Mouse (Mus musculus) heart, adult 18-20 months (tissue): Measurements from ENCODE around the gene Rnf19b. TPM values are rescaled to one million over a fixed set of nuclear protein-coding genes. Genes with fewer than 3 reads are reported as not detected.

ENCODE experiments used
- DNase-seq, 2 experiments: peaks; one replicate each; pipeline ENCODE4 v3.0.0; 2021 to 2022; ENCODE audit warnings: mixed read lengths in 1 of 2
- total RNA-seq, 2 experiments: library from RNA; stranded (reverse); gene quantifications; 2 replicates each; pipeline ENCODE4 v1.2.3; 2021

Gene Rnf19b
- total RNA-seq, 2 experiments from 2014 or later = 27.3 to 28.2 TPM

- no peak for DNase-seq
These were observed 59.8 kb downstream of the Rnf19b start for GRCm38 (mm10) chr4:129117720-129118510.

GRCm38 (mm10) chr4:129119708-129120107 is 61.6 kb downstream of the Rnf19b start:
- DNase-seq = no peak

- peak in 1 of 2 experiments; percentile 70 for DNase-seq
These were observed 62.7 kb downstream of the Rnf19b start for GRCm38 (mm10) chr4:129120520-129121445.

GRCm38 (mm10) chr4:129121569-129122086 is 63.6 kb downstream of the Rnf19b start, which contains the start of gene Hpca:
Gene Hpca, minus strand, starts transcription at chr4:129122036.
- no peak for DNase-seq

- no peak for DNase-seq
These were observed 64.0 kb downstream of the Rnf19b start for GRCm38 (mm10) chr4:129122107-129122506.

GRCm38 (mm10) chr4:129122719-129123118 is 64.6 kb downstream of the Rnf19b start:
- no peak for DNase-seq

- no peak for DNase-seq
These were observed 66.6 kb downstream of the Rnf19b start for GRCm38 (mm10) chr4:129124652-129125146.

- peak; percentile 54 to 60 for DNase-seq
These were observed 67.8 kb downstream of the Rnf19b start for GRCm38 (mm10) chr4:129125736-129126451.

GRCm38 (mm10) chr4:129128582-129129338 is 70.7 kb downstream of the Rnf19b start:
- DNase-seq = no peak

- DNase-seq = no peak
These were observed 71.3 kb downstream of the Rnf19b start for GRCm38 (mm10) chr4:129129387-129129786.

- DNase-seq = peak in 1 of 2 experiments; percentile 61
These were observed 72.1 kb downstream of the Rnf19b start for GRCm38 (mm10) chr4:129130149-129130548.

- no peak for DNase-seq
These were observed 72.8 kb downstream of the Rnf19b start for GRCm38 (mm10) chr4:129130755-129131303.

- DNase-seq = peak; percentile 61 to 89
These were observed 76.9 kb downstream of the Rnf19b start for GRCm38 (mm10) chr4:129134799-129135585.

Other genes with a start within 250 kb of the Rnf19b start
- 1 to 10 TPM; 1.1 to 1.3 TPM for gene Trim62, start 174.7 kb upstream of the Rnf19b start, total RNA-seq
- gene Azin2, start 95.8 kb upstream of the Rnf19b start, total RNA-seq = 1 to 10 TPM; 2.3 to 3.5 TPM
- gene Ak2, start 66.3 kb upstream of the Rnf19b start, total RNA-seq = 10 to 100 TPM; 75.7 to 78.3 TPM
- gene Tmem54, start 47.3 kb downstream of the Rnf19b start, total RNA-seq = not detected
- under 1 TPM in 1 of 2 experiments, not detected in 1; 0.18 TPM for gene Hpca, start 63.8 kb downstream of the Rnf19b start, total RNA-seq
- gene Fndc5, start 78.7 kb downstream of the Rnf19b start, total RNA-seq = 100 to 1,000 TPM; 312 to 343 TPM
- 1 to 10 TPM; 8.4 to 9.2 TPM for gene S100pbp, start 131.5 kb downstream of the Rnf19b start, total RNA-seq
- 10 to 100 TPM; 25.6 to 33.4 TPM for gene Yars, start 131.5 kb downstream of the Rnf19b start, total RNA-seq
- gene C77080, start 203.1 kb downstream of the Rnf19b start, total RNA-seq = 1 to 10 TPM; 2.6 to 3.0 TPM
- gene Sync, start 229.3 kb downstream of the Rnf19b start, total RNA-seq = 10 to 100 TPM; 18.9 to 24.9 TPM